Mouse (Mus musculus) midbrain, embryonic 13.5 days (tissue): ENCODE results near the gene Lrrc7. TPM values are rescaled to one million over a fixed set of nuclear protein-coding genes. Genes with fewer than 3 reads are reported as not detected.
A peak's percentile ranks its signal among the peaks of the same experiment; 100 is the strongest.

Experiments used
- ATAC-seq: fragments of 200-750 bp; cut with Nextera tagmentation; 2 replicates; pipeline ENCODE4 v1.8.0; 2017; ENCODE audit warnings: mild to moderate bottlenecking, moderate TSS enrichment, moderate library complexity
- H3K27ac ChIP-seq: fragments of 300-500 bp; sonication (generic); 2 replicates; pipeline ENCODE4 v1.5.1; 2015; ENCODE audit warnings: inconsistent platforms, mild to moderate bottlenecking, moderate library complexity
- H3K27me3 ChIP-seq: fragments of 300-500 bp; sonication (generic); 2 replicates; pipeline ENCODE4 v1.6.1; 2015; ENCODE audit warnings: mild to moderate bottlenecking, inconsistent platforms
- H3K36me3 ChIP-seq: fragments of 300-500 bp; sonication (generic); 2 replicates; pipeline ENCODE4 v1.6.1; 2015; ENCODE audit warnings: mild to moderate bottlenecking, inconsistent platforms
- H3K4me1 ChIP-seq: fragments of 300-500 bp; sonication (generic); replicated peaks from 2 replicates; pipeline ENCODE4 v1.6.1; 2015; ENCODE audit warnings: inconsistent platforms
- H3K4me2 ChIP-seq: fragments of 300-500 bp; sonication (generic); replicated peaks from 2 replicates; pipeline ENCODE4 v1.6.1; 2015; ENCODE audit warnings: moderate library complexity, mild to moderate bottlenecking, inconsistent platforms
- H3K4me3 ChIP-seq: fragments of 300-500 bp; sonication (generic); replicated peaks from 2 replicates; pipeline ENCODE4 v1.5.1; 2015; ENCODE audit warnings: mild to moderate bottlenecking, inconsistent platforms
- H3K9ac ChIP-seq: fragments of 300-500 bp; sonication (generic); replicated peaks from 2 replicates; pipeline ENCODE4 v1.6.1; 2015; ENCODE audit warnings: mild to moderate bottlenecking, inconsistent platforms
- H3K9me3 ChIP-seq: fragments of 300-500 bp; sonication (generic); 2 replicates; pipeline ENCODE4 v1.6.1; 2016; ENCODE audit warnings: mild to moderate bottlenecking, inconsistent platforms
- WGBS: fragments of 180-500 bp; shearing (Covaris S2); methylation state at CpG from one replicate; pipeline ENCODE4 v1.1.7; 2015; 5-methylcytosine and 5-hydroxymethylcytosine counted together
- polyA plus RNA-seq: library from polyadenylated mRNA; unstranded; fragments of >200 nt; fragmentation: Nextera tagmentation; extraction: Ambion mirVana; gene quantifications from 2 replicates; pipeline ENCODE4 v1.2.1, GENCODE M21; 2015

The Lrrc7 gene
- polyA plus RNA-seq, 1 experiment from 2014 or later, result 9.2 TPM

GRCm38 (mm10) chr3:158210657-158211056 is 351.4 kb downstream of the Lrrc7 start:
- Histone ChIP-seq H3K4me3 (no peak overlapping the region), H3K9me3 (no peaks in the 10 kb centered on the region), H3K27me3 (no peaks in the 10 kb centered on the region; the same call in 1 of the 2 replicates), H3K4me2 (no peak overlapping the region), H3K27ac (no peak overlapping the region), H3K4me1 (peaks cover 14% of the 10 kb centered on the region; the same call in 1 of the 2 replicates), H3K9ac (no peak overlapping the region), H3K36me3 (no peaks in the 10 kb centered on the region)
- WGBS, result 38% methylated on average over 2 of the region's 2 CpGs
- ATAC-seq, result 0 out of 2 replicates have a peak, but pooled peaks have one; percentile 43

GRCm38 (mm10) chr3:158210026-158210425 is 352.0 kb downstream of the Lrrc7 start:
- Histone ChIP-seq H3K36me3 (no peaks in the 10 kb centered on the region), H3K9me3 (no peaks in the 10 kb centered on the region), H3K4me1 (peaks cover 14% of the 10 kb centered on the region; the same call in 1 of the 2 replicates), H3K9ac (no peak overlapping the region), H3K27ac (no peak overlapping the region), H3K27me3 (no peaks in the 10 kb centered on the region; the same call in 1 of the 2 replicates), H3K4me3 (no peak overlapping the region), H3K4me2 (no peak overlapping the region)
- ATAC-seq, result peak; percentile 76
- 4% methylated on average over 2 of the region's 2 CpGs for WGBS

DNA sequence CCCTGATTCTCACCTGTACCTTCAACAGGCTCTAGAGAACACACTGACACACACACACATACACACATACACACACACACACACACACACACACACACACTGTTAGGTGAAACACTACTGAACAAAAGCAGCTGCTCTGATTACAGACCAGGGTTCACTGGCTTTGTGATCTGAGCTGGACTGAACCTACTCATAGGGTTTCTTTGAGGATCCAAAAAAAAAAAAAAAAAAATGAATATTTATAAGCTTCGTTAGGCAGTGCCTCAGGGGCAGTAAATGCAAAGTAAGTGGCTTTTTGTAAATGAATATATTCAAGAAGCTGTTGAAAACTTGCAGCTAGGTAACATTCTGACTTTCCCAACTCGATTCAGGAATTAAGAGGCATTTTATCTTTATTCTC is 354.2 kb downstream of the Lrrc7 start:
- no peaks in the 10 kb centered on the region for H3K36me3 ChIP-seq
- peaks cover 14% of the 10 kb centered on the region; the same call in 1 of the 2 replicates for H3K4me1 ChIP-seq
- H3K9me3 ChIP-seq, result no peaks in the 10 kb centered on the region
- WGBS, result 49% methylated on average over 2 of the region's 2 CpGs
- H3K27me3 ChIP-seq, result no peaks in the 10 kb centered on the region; the same call in 1 of the 2 replicates
- no peak overlapping the region for H3K4me3 ChIP-seq
- peak; percentile 65 for ATAC-seq
- H3K4me2 ChIP-seq, result no peak overlapping the region
- H3K27ac ChIP-seq, result no peak overlapping the region
- H3K9ac ChIP-seq, result no peak overlapping the region

DNA sequence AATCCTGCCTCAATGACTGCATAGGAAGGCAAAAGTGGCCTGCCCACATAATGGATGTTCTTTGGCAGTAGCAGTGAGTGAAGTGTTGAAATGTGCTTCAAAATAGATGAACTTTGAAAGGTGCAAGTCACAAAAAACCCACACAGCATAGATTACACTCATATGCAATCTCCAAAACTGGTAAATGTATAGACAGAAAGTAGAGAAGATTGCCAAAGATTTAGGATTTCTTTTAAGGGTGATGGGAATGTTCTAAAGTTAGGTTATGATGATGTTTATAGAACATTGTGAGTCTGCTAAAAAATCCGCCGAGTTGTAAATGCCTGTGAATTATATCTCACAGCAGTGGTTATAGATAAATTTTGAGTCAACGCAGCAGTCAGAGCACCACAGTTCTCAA is 359.2 kb downstream of the Lrrc7 start:
- WGBS, result 88% methylated on average over 3 of the region's 3 CpGs
- Histone ChIP-seq H3K4me2 (no peak overlapping the region), H3K9me3 (no peaks in the 10 kb centered on the region), H3K9ac (no peak overlapping the region), H3K4me3 (no peak overlapping the region), H3K36me3 (no peaks in the 10 kb centered on the region), H3K4me1 (peaks cover 5% of the 10 kb centered on the region; the same call in 1 of the 2 replicates), H3K27ac (no peak overlapping the region), H3K27me3 (no peaks in the 10 kb centered on the region)
- ATAC-seq, result no peak

- H3K27ac ChIP-seq, result no peak overlapping the region
- H3K27me3 ChIP-seq, result no peaks in the 10 kb centered on the region
- ATAC-seq, result no peak
- H3K9ac ChIP-seq, result no peak overlapping the region
- H3K9me3 ChIP-seq, result no peaks in the 10 kb centered on the region
- H3K4me1 ChIP-seq, result no peaks in the 10 kb centered on the region
- no peaks in the 10 kb centered on the region for H3K36me3 ChIP-seq
- H3K4me3 ChIP-seq, result no peak overlapping the region
- no peak overlapping the region for H3K4me2 ChIP-seq
These were observed 366.6 kb downstream of the Lrrc7 start for GRCm38 (mm10) chr3:158195426-158195825.

GRCm38 (mm10) chr3:158193229-158193628 is 368.8 kb downstream of the Lrrc7 start:
- Histone ChIP-seq H3K4me2 (no peak overlapping the region), H3K9me3 (no peaks in the 10 kb centered on the region), H3K9ac (no peak overlapping the region), H3K4me3 (no peak overlapping the region), H3K27me3 (no peaks in the 10 kb centered on the region), H3K36me3 (no peaks in the 10 kb centered on the region), H3K27ac (no peak overlapping the region), H3K4me1 (no peaks in the 10 kb centered on the region)
- 79% methylated on average over 1 of the region's 1 CpGs for WGBS
- no peak for ATAC-seq

DNA sequence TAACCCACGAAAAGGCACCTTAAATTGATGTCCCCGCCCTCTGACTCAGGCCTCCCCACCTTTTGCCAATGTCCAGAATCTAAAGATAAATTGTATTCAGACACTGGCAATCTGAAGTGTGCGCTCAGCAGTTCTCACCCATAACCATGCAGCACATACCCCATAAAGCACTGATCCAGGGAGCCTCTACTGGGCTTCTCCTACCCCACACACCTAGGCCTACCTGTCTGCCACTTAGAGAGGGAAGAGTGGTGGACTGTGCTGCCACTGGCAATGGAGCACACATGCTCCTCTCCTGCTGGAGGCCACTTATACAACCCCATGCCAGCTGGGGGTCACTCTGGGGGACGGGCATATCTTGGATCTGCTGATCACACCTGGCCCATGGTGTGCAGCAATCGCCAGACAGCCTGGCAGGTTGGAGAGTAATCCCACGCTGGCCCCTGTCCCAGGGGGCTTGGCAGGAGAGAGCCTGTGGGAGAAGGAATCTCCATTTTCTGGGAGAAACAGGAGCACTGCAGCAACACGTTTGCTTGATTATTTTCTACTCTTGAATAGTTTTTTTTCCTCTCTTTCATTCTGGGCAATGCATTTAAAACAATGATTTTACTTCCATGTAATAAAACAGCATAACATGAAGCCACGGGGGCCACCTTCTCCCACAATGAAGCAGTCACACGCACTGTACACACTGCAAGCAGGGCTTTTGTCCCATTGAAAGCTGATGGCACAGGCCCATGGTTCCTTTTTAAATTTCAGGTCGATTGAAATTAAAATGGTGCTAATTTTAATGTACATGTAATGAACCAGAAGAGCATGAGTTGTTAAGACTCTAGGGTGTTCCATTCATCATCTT is 386.9 kb downstream of the Lrrc7 start:
- 71% methylated on average over 10 of the region's 10 CpGs for WGBS
- H3K36me3 ChIP-seq, result no peaks in the 10 kb centered on the region
- no peaks in the 10 kb centered on the region for H3K27me3 ChIP-seq
- no peak overlapping the region for H3K4me3 ChIP-seq
- no peak overlapping the region for H3K4me2 ChIP-seq
- ATAC-seq, result peak; percentile 63
- no peaks in the 10 kb centered on the region for H3K9me3 ChIP-seq
- no peak overlapping the region for H3K27ac ChIP-seq
- H3K4me1 ChIP-seq, result no peaks in the 10 kb centered on the region; the same call in 1 of the 2 replicates
- no peak overlapping the region for H3K9ac ChIP-seq

DNA sequence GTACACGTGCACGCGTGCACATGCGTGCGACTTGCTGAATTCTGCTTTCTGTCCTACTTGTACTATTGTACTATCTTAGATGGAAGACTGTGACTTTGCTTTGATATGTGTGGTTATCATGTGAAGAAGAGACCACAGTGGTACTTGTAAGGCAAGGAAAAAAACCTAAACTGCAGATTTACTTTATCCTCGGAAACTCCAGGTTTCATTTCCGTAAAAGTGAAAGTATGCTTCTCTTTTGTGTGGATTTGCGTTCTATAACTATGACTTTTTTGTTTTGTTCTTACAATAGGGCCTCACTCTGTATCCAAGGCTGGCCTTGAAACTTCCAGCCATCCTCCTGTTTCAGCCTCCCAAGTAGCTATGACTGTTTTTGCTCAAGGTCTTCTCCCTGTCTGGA is 392.8 kb downstream of the Lrrc7 start:
- ATAC-seq, result no peak
- Histone ChIP-seq H3K27me3 (no peaks in the 10 kb centered on the region), H3K27ac (no peak overlapping the region), H3K4me3 (no peak overlapping the region), H3K9ac (no peak overlapping the region), H3K4me1 (peaks cover 3% of the 10 kb centered on the region; the same call in 1 of the 2 replicates), H3K9me3 (no peaks in the 10 kb centered on the region), H3K4me2 (no peak overlapping the region), H3K36me3 (no peaks in the 10 kb centered on the region)
- 96% methylated on average over 8 of the region's 8 CpGs for WGBS

DNA sequence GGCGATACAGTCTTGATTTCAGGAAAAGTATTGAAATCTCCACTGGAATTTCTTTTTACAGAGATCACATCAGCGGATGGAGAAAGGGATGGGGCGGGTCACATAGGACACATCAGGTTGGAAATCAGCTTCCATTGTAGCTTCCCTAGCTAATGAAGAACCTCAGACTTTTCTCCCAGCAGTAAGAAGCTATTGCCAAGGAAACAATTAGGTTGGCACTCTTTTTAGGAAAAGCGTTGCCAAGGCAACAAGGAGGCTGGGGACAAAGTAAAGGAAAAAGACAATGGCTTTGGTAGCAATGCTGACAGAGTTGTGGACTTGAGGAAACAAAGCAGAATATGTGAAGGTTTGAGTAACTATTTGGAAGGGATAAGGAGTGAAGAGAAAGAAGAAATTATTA is 393.6 kb downstream of the Lrrc7 start:
- Histone ChIP-seq H3K4me2 (no peak overlapping the region), H3K4me3 (no peak overlapping the region), H3K27me3 (no peaks in the 10 kb centered on the region), H3K36me3 (0 out of 2 replicates have a peak, but pooled peaks cover 4% of the 10 kb centered on the region), H3K27ac (no peak overlapping the region), H3K9ac (no peak overlapping the region), H3K4me1 (peaks cover 3% of the 10 kb centered on the region; the same call in 1 of the 2 replicates), H3K9me3 (no peaks in the 10 kb centered on the region)
- no peak for ATAC-seq
- WGBS, result 48% methylated on average over 4 of the region's 4 CpGs

- Histone ChIP-seq H3K4me1 (peaks cover 3% of the 10 kb centered on the region; the same call in 1 of the 2 replicates), H3K36me3 (peaks cover 22% of the 10 kb centered on the region), H3K4me2 (no peak overlapping the region), H3K27ac (no peak overlapping the region), H3K9me3 (no peaks in the 10 kb centered on the region), H3K27me3 (no peaks in the 10 kb centered on the region), H3K9ac (no peak overlapping the region), H3K4me3 (no peak overlapping the region)
- ATAC-seq, result no peak
These were observed 397.0 kb downstream of the Lrrc7 start for GRCm38 (mm10) chr3:158165004-158165403.

- ATAC-seq, result peak; percentile 34
- no peak overlapping the region for H3K4me3 ChIP-seq
- H3K27ac ChIP-seq, result no peak overlapping the region
- peaks cover 23% of the 10 kb centered on the region for H3K36me3 ChIP-seq
- H3K9me3 ChIP-seq, result no peaks in the 10 kb centered on the region
- H3K9ac ChIP-seq, result no peak overlapping the region
- H3K4me2 ChIP-seq, result no peak overlapping the region
- no peaks in the 10 kb centered on the region for H3K27me3 ChIP-seq
- WGBS, result 81% methylated on average over 5 of the region's 5 CpGs
- H3K4me1 ChIP-seq, result peaks cover 3% of the 10 kb centered on the region; the same call in 1 of the 2 replicates
These were observed 397.6 kb downstream of the Lrrc7 start for GRCm38 (mm10) chr3:158164452-158164851.

GRCm38 (mm10) chr3:158163127-158163526 is 398.9 kb downstream of the Lrrc7 start:
- ATAC-seq, result no peak
- no peaks in the 10 kb centered on the region for H3K4me1 ChIP-seq
- no peaks in the 10 kb centered on the region for H3K9me3 ChIP-seq
- H3K27ac ChIP-seq, result no peak overlapping the region
- H3K36me3 ChIP-seq, result peaks cover 23% of the 10 kb centered on the region
- 87% methylated on average over 4 of the region's 4 CpGs for WGBS
- H3K9ac ChIP-seq, result no peak overlapping the region
- H3K4me2 ChIP-seq, result no peak overlapping the region
- H3K27me3 ChIP-seq, result no peaks in the 10 kb centered on the region
- H3K4me3 ChIP-seq, result no peak overlapping the region
